Comparison of ENCODE assay signal across 8 mouse cellular contexts in genomic region chr11:3517846-3518732, GRCm38 (mm10). TPM values are rescaled to one million over a fixed set of nuclear protein-coding genes. Genes with fewer than 3 reads are reported as not detected.
A peak's percentile ranks its signal among the peaks of the same experiment; 100 is the strongest.
DNase-seq lines count a peak whose midpoint lies in the region; ATAC-seq and TF ChIP-seq lines count a peak whose summit lies in the region.

No protein-coding gene starts in this region.

- WGBS in embryonic facial prominence, embryonic 12.5 days, result 55% methylated on average over 13 of the region's 13 CpGs
- WGBS in hindbrain, embryonic 13.5 days, result 58% methylated on average over 13 of the region's 13 CpGs
- WGBS in midbrain, embryonic 14.5 days, result 60% methylated on average over 13 of the region's 13 CpGs

- 0 out of 2 replicates have a peak overlapping the region, but pooled peaks have one; percentile 27 for H3K9ac ChIP-seq in embryonic facial prominence, embryonic 12.5 days
- H3K9ac ChIP-seq in hindbrain, embryonic 13.5 days, result peak overlapping the region; percentile 69; the same call in 1 of the 2 replicates
- peak overlapping the region; percentile 55; the same call in 1 of the 2 replicates for H3K9ac ChIP-seq in midbrain, embryonic 14.5 days (replicated peaks; ENCODE audit: low read length)

- no peaks in the 10 kb centered on the region for H3K9me3 ChIP-seq in embryonic facial prominence, embryonic 12.5 days
- H3K9me3 ChIP-seq in hindbrain, embryonic 13.5 days, result no peaks in the 10 kb centered on the region
- H3K9me3 ChIP-seq in midbrain, embryonic 14.5 days (ENCODE audit: control insufficient read depth, low read length), result no peaks in the 10 kb centered on the region

- H3K4me1 ChIP-seq in embryonic facial prominence, embryonic 12.5 days, result peaks cover 19% of the 10 kb centered on the region
- H3K4me1 ChIP-seq in hindbrain, embryonic 13.5 days (replicated peaks), result peaks cover 35% of the 10 kb centered on the region
- H3K4me1 ChIP-seq in midbrain, embryonic 14.5 days (ENCODE audit: control insufficient read depth, insufficient read depth, low read length), result peaks cover 11% of the 10 kb centered on the region

- peaks cover 40% of the 10 kb centered on the region for H3K36me3 ChIP-seq in embryonic facial prominence, embryonic 12.5 days
- H3K36me3 ChIP-seq in hindbrain, embryonic 13.5 days, result no peaks in the 10 kb centered on the region; the same call in 1 of the 2 replicates
- no peaks in the 10 kb centered on the region for H3K36me3 ChIP-seq in midbrain, embryonic 14.5 days (ENCODE audit: control insufficient read depth, insufficient read depth, low read length)

- peak overlapping the region; percentile 40; the same call in 1 of the 2 replicates for H3K27ac ChIP-seq in gastrocnemius, adult 2 months
- no peak overlapping the region for H3K27ac ChIP-seq in embryonic facial prominence, embryonic 12.5 days
- H3K27ac ChIP-seq in hindbrain, embryonic 13.5 days, result no peak overlapping the region
- no peak overlapping the region for H3K27ac ChIP-seq in midbrain, embryonic 14.5 days (replicated peaks; ENCODE audit: low read depth, low read length)
- H3K27ac ChIP-seq in left cerebral cortex, adult 2 months, result no peak overlapping the region

- DNase-seq in gastrocnemius, adult 2 months, result no peak
- DNase-seq in gastrocnemius, postnatal 4 days (ENCODE audit: low spot score in 2 of 2), result no peak
- DNase-seq in midbrain, embryonic 14.5 days, result no peak
- DNase-seq in B cell, adult 2 months, result no peak
- DNase-seq in left cerebral cortex, adult 2 months (ENCODE audit: extremely low spot score in 1 of 2, low spot score in 2 of 2), result no peak

- TF ChIP-seq CTCF in gastrocnemius, adult 2 months (IDR thresholded peaks at IDR 0.05), result no peak
- no peak for TF ChIP-seq CTCF in left cerebral cortex, adult 2 months (IDR thresholded peaks at IDR 0.05)

- intact Hi-C loops in gastrocnemius, adult 2 months (cut with DNase I), result loop anchor here (10.0 kb wide), 1 partner anchor 133 kb away; no protein-coding TSS in a partner anchor
- intact Hi-C loops in left cerebral cortex, adult 2 months (cut with DNase I), result no loop called here

- H3K4me3 ChIP-seq in gastrocnemius, adult 2 months, result no peak overlapping the region
- peak overlapping the region; percentile 36 for H3K4me3 ChIP-seq in embryonic facial prominence, embryonic 12.5 days
- H3K4me3 ChIP-seq in hindbrain, embryonic 13.5 days, result peak overlapping the region; percentile 42
- H3K4me3 ChIP-seq in midbrain, embryonic 14.5 days (replicated peaks; ENCODE audit: low read depth, low read length), result peak overlapping the region; percentile 35
- H3K4me3 ChIP-seq in left cerebral cortex, adult 2 months, result no peak overlapping the region

- H3K4me2 ChIP-seq in embryonic facial prominence, embryonic 12.5 days (replicated peaks), result peak overlapping the region; percentile 86
- peak overlapping the region; percentile 74 for H3K4me2 ChIP-seq in hindbrain, embryonic 13.5 days
- H3K4me2 ChIP-seq in midbrain, embryonic 14.5 days (ENCODE audit: low read length), result peak overlapping the region; percentile 65

- ATAC-seq in embryonic facial prominence, embryonic 12.5 days (ENCODE audit: insufficient number of reproducible peaks, insufficient read depth, low FRiP score, low TSS enrichment), result no peak
- ATAC-seq in hindbrain, embryonic 13.5 days (ENCODE audit: low FRiP score), result no peak
- ATAC-seq in midbrain, embryonic 14.5 days (ENCODE audit: low FRiP score, low TSS enrichment), result no peak
- no peak for ATAC-seq in inflammation-experienced regulatory T-cells, adult 6 months

- peaks cover 24% of the 10 kb centered on the region for H3K27me3 ChIP-seq in embryonic facial prominence, embryonic 12.5 days
- H3K27me3 ChIP-seq in hindbrain, embryonic 13.5 days, result peaks cover 37% of the 10 kb centered on the region
- peaks cover 18% of the 10 kb centered on the region for H3K27me3 ChIP-seq in midbrain, embryonic 14.5 days (ENCODE audit: control insufficient read depth, insufficient read depth, low read length)

RNA-seq across cellular contexts. Expression of gene Selenom, which starts 3.6 kb away (rescaled TPM):
- total RNA-seq in gastrocnemius, adult 2 months (2021), result 10 to 100 TPM; 11.6 to 17.5 TPM
- 10 to 100 TPM; 85.5 to 88.7 TPM for total RNA-seq in gastrocnemius, postnatal 4 days (2021)
- 102 and 110 TPM in 2 replicates for polyA plus RNA-seq in embryonic facial prominence, embryonic 12.5 days (2016; fragmentation: Nextera tagmentation; extraction: Ambion mirVana)
- 55.8 and 58.4 TPM in 2 replicates for polyA plus RNA-seq in hindbrain, embryonic 13.5 days (2015; fragmentation: Nextera tagmentation; extraction: Ambion mirVana)
- polyA plus RNA-seq in midbrain, embryonic 14.5 days (2014; fragmentation: Nextera tagmentation; extraction: Ambion mirVana), result 48.5 and 76.5 TPM in 2 replicates
- polyA plus RNA-seq in inflammation-experienced regulatory T-cells, adult 6 months (2017; shearing (Covaris generic)), result 10 to 100 TPM in 1 of 3 experiments, 1 to 10 TPM in 2; 5.6 to 20.7 (median 8.1) TPM
- 100 to 1,000 TPM; 135 to 138 TPM for total RNA-seq in left cerebral cortex, adult 2 months (2021)

RNA-seq across cellular contexts. Expression of gene Inpp5j, which starts 13.5 kb away (rescaled TPM):
- total RNA-seq in gastrocnemius, adult 2 months (2021), result 1 to 10 TPM; 2.3 to 5.7 TPM
- total RNA-seq in gastrocnemius, postnatal 4 days (2021), result 1 to 10 TPM in 1 of 2 experiments, under 1 TPM in 1; 0.65 to 1.5 TPM
- 0.50 and 0.55 TPM in 2 replicates for polyA plus RNA-seq in embryonic facial prominence, embryonic 12.5 days (2016; fragmentation: Nextera tagmentation; extraction: Ambion mirVana)
- 3.3 and 4.1 TPM in 2 replicates for polyA plus RNA-seq in hindbrain, embryonic 13.5 days (2015; fragmentation: Nextera tagmentation; extraction: Ambion mirVana)
- polyA plus RNA-seq in midbrain, embryonic 14.5 days (2014; fragmentation: Nextera tagmentation; extraction: Ambion mirVana), result 3.2 and 4.7 TPM in 2 replicates
- not detected for polyA plus RNA-seq in inflammation-experienced regulatory T-cells, adult 6 months (2017; shearing (Covaris generic))
- total RNA-seq in left cerebral cortex, adult 2 months (2021), result 10 to 100 TPM; 54.0 to 57.8 TPM

RNA-seq across cellular contexts. Expression of gene Smtn, which starts 22.3 kb away (rescaled TPM):
- total RNA-seq in gastrocnemius, adult 2 months (2021), result 100 to 1,000 TPM in 1 of 2 experiments, 10 to 100 TPM in 1; 70.3 to 119 TPM
- 100 to 1,000 TPM; 283 to 313 TPM for total RNA-seq in gastrocnemius, postnatal 4 days (2021)
- polyA plus RNA-seq in embryonic facial prominence, embryonic 12.5 days (2016; fragmentation: Nextera tagmentation; extraction: Ambion mirVana), result 51.0 and 55.7 TPM in 2 replicates
- 16.7 and 17.7 TPM in 2 replicates for polyA plus RNA-seq in hindbrain, embryonic 13.5 days (2015; fragmentation: Nextera tagmentation; extraction: Ambion mirVana)
- 7.2 and 12.8 TPM in 2 replicates for polyA plus RNA-seq in midbrain, embryonic 14.5 days (2014; fragmentation: Nextera tagmentation; extraction: Ambion mirVana)
- polyA plus RNA-seq in inflammation-experienced regulatory T-cells, adult 6 months (2017; shearing (Covaris generic)), result 1 to 10 TPM; 1.5 to 7.4 (median 4.3) TPM
- 10 to 100 TPM in 1 of 2 experiments, 1 to 10 TPM in 1; 9.6 to 12.2 TPM for total RNA-seq in left cerebral cortex, adult 2 months (2021)

RNA-seq across cellular contexts. Expression of gene Pla2g3, which starts 30.0 kb away (rescaled TPM):
- total RNA-seq in gastrocnemius, adult 2 months (2021), result not detected
- total RNA-seq in gastrocnemius, postnatal 4 days (2021), result under 1 TPM in 1 of 2 experiments, not detected in 1; 0.10 TPM
- polyA plus RNA-seq in embryonic facial prominence, embryonic 12.5 days (2016; fragmentation: Nextera tagmentation; extraction: Ambion mirVana), result 0.36 and 0.57 TPM in 2 replicates
- 0.61 and 0.62 TPM in 2 replicates for polyA plus RNA-seq in hindbrain, embryonic 13.5 days (2015; fragmentation: Nextera tagmentation; extraction: Ambion mirVana)
- 0.59 and 0.72 TPM in 2 replicates for polyA plus RNA-seq in midbrain, embryonic 14.5 days (2014; fragmentation: Nextera tagmentation; extraction: Ambion mirVana)
- under 1 TPM in 2 of 3 experiments, not detected in 1; 0.12 to 0.28 TPM for polyA plus RNA-seq in inflammation-experienced regulatory T-cells, adult 6 months (2017; shearing (Covaris generic))
- 1 to 10 TPM; 3.8 to 4.1 TPM for total RNA-seq in left cerebral cortex, adult 2 months (2021)

Comparison
In these comparisons a context has a peak if more than half of its experiments do, and no peak if none do; other contexts are left out.
1. H3K4me3 ChIP-seq: peak in embryonic facial prominence, embryonic 12.5 days (single experiment), hindbrain, embryonic 13.5 days (single experiment) and midbrain, embryonic 14.5 days (single experiment); none in gastrocnemius, adult 2 months (single experiment) and left cerebral cortex, adult 2 months (single experiment).
2. Peak in every context shown above with its lines, with median percentiles within 50 percentile points of each other: H3K4me2 ChIP-seq and H3K9ac ChIP-seq.